In the genomic region with DNA sequence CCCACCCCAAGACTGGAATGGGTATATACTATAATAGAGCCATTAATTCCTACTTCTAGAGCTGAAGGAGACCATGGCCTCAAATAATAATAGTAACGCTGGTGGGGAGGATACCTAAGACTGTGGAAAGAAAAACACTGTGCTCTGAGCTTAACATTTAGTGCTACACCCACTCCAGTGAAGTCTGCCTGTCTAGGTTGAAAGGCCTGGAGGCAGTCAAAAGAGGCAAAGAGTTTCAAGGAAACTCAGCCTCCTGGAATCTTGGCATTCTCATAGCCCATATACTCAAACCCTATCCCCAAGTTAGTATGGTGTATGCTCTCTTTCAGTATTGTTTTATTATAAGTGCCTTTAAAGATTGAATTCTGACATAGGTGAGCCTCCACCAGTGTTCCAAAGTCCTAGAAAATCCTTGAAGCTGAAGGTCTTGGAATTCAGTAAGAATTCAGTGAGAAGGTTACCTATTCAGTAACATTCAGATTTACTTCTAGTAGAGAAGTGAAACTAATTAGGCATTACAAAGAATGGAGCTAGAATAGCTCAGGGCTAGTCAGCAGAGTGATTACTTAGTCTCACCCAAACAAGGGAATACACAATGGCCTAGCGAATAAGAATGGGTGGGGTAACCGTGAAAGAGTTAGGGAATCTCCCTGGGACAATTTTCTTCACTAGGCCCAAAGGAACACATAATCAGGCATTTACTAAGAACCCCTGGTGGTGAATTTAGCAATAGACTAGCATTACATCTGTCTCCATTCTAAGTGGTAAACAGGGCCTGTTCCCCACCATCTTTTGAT, we compare ENCODE assay signal across 32 mouse cellular contexts. TPM values are rescaled to one million over a fixed set of nuclear protein-coding genes. Genes with fewer than 3 reads are reported as not detected.
DNase-seq lines count a peak whose midpoint lies in the region; ATAC-seq and TF ChIP-seq lines count a peak whose summit lies in the region.
"Had no signal": no experiment of that assay in that cellular context is flagged by ENCODE, and none has a peak within 500 bp of the region (broad histone marks: within the 10 kb centered on the region; RNA-seq: fewer than 3 reads in every experiment).

No protein-coding gene starts in this region.

- peak overlapping the region; percentile 97 for H3K27ac ChIP-seq in ES-Bruce4 (ENCODE audit: insufficient read depth, low read length)
- H3K27ac ChIP-seq in ES-E14 (ENCODE audit: insufficient read depth, low read depth, low read length, poor library complexity, severe bottlenecking), result peak overlapping the region; percentile 87; the same call in 1 of the 2 replicates
- H3K27ac ChIP-seq in hindbrain, postnatal 0 days, result no peak overlapping the region
- H3K27ac ChIP-seq in hindbrain, embryonic 14.5 days, result no peak overlapping the region
- H3K27ac ChIP-seq: embryonic facial prominence, embryonic 13.5 days; embryonic facial prominence, embryonic 15.5 days; forebrain, embryonic 10.5 days; forebrain, embryonic 12.5 days had no signal

- H3K27me3 ChIP-seq in ES-Bruce4 (ENCODE audit: control insufficient read depth, insufficient read depth, low read length, poor library complexity, severe bottlenecking), result no peaks in the 10 kb centered on the region
- no peaks in the 10 kb centered on the region for H3K27me3 ChIP-seq in hindbrain, postnatal 0 days (ENCODE audit: insufficient read depth, low read length)
- H3K27me3 ChIP-seq in hindbrain, embryonic 14.5 days (ENCODE audit: control insufficient read depth, insufficient read depth, low read length), result no peaks in the 10 kb centered on the region
- H3K27me3 ChIP-seq: embryonic facial prominence, embryonic 13.5 days; embryonic facial prominence, embryonic 15.5 days; forebrain, embryonic 12.5 days; Patski had no signal

- 58% methylated on average over 3 of the region's 3 CpGs for WGBS in hindbrain, postnatal 0 days
- WGBS in hindbrain, embryonic 14.5 days, result 50% methylated on average over 3 of the region's 3 CpGs

- peak; percentile 67 for TF ChIP-seq EP300 in ES-Bruce4 (IDR thresholded peaks at IDR 0.05; ENCODE audit: insufficient read depth, low read depth, low read length)

- no peak for ATAC-seq in hindbrain, postnatal 0 days
- ATAC-seq in hindbrain, embryonic 14.5 days (ENCODE audit: low FRiP score), result no peak
- ATAC-seq: forebrain, embryonic 14.5 days; forebrain, embryonic 16.5 days; Patski had no signal

- H3K4me2 ChIP-seq in hindbrain, postnatal 0 days (ENCODE audit: low read depth, low read length), result no peak overlapping the region
- no peak overlapping the region for H3K4me2 ChIP-seq in hindbrain, embryonic 14.5 days (replicated peaks)
- H3K4me2 ChIP-seq: embryonic facial prominence, embryonic 13.5 days; embryonic facial prominence, embryonic 15.5 days; forebrain, embryonic 12.5 days had no signal

- H3K9ac ChIP-seq in ES-Bruce4 (ENCODE audit: low read depth, poor library complexity, severe bottlenecking) (no peak overlapping the region), ES-E14 (ENCODE audit: insufficient read depth, low read depth, low read length, poor library complexity, severe bottlenecking) (no peak overlapping the region)
- no peak overlapping the region for H3K9ac ChIP-seq in hindbrain, postnatal 0 days (replicated peaks; ENCODE audit: low read length)
- no peak overlapping the region for H3K9ac ChIP-seq in hindbrain, embryonic 14.5 days
- H3K9ac ChIP-seq: embryonic facial prominence, embryonic 13.5 days; embryonic facial prominence, embryonic 15.5 days; forebrain, embryonic 12.5 days had no signal

- no peak for TF ChIP-seq POLR2A in ES-Bruce4 (IDR thresholded peaks at IDR 0.05; ENCODE audit: insufficient read depth, low read length)

- in situ Hi-C loops in ES-E14 (cut with MboI; ENCODE audit: low sequenced_read_pairs in 2 of 2, unreplicated experiment in 2 of 2), result no loop called here

- H3K4me3 ChIP-seq in ES-Bruce4 (ENCODE audit: low read depth, low read length) (no peak overlapping the region), ES-E14 (ENCODE audit: insufficient read depth in 1 of 2, low read depth in 1 of 2, low read length in 2 of 2, poor library complexity in 1 of 2, severe bottlenecking in 1 of 2) (peak overlapping the region in 1 of 2 experiments; percentile 29; a peak in 1 of 4 replicates)
- no peak overlapping the region for H3K4me3 ChIP-seq in hindbrain, postnatal 0 days (ENCODE audit: low read length)
- no peak overlapping the region for H3K4me3 ChIP-seq in hindbrain, embryonic 14.5 days (replicated peaks; ENCODE audit: low read length)
- H3K4me3 ChIP-seq: embryonic facial prominence, embryonic 13.5 days; embryonic facial prominence, embryonic 15.5 days; erythroblast, embryonic 14.5 days; forebrain, embryonic 10.5 days; forebrain, embryonic 12.5 days had no signal

- TF ChIP-seq CTCF in ES-Bruce4 (IDR thresholded peaks at IDR 0.05; ENCODE audit: low read depth, low read length), result no peak
- TF ChIP-seq CTCF in hindbrain, postnatal 0 days (IDR thresholded peaks at IDR 0.05; ENCODE audit: low read depth), result no peak

- peaks cover 7% of the 10 kb centered on the region for H3K9me3 ChIP-seq in ES-Bruce4 (replicated peaks; ENCODE audit: control insufficient read depth, insufficient read depth, low read length, poor library complexity, severe bottlenecking)
- H3K9me3 ChIP-seq in ES-E14 (ENCODE audit: control insufficient read depth, insufficient read depth, low read depth, low read length), result no peaks in the 10 kb centered on the region
- H3K9me3 ChIP-seq in hindbrain, postnatal 0 days (ENCODE audit: low read length), result no peaks in the 10 kb centered on the region
- H3K9me3 ChIP-seq in hindbrain, embryonic 14.5 days (ENCODE audit: control insufficient read depth, low read length), result no peaks in the 10 kb centered on the region
- H3K9me3 ChIP-seq: embryonic facial prominence, embryonic 13.5 days; embryonic facial prominence, embryonic 15.5 days; forebrain, embryonic 10.5 days; forebrain, embryonic 12.5 days had no signal

- DNase-seq in ES-E14 (ENCODE audit: low read depth, low spot score) (peak; percentile 81), R1 (ENCODE audit: low read depth, low spot score) (peak; percentile 97), ZHBTc4 (ENCODE audit: low read depth, low spot score) (peak; percentile 95)
- DNase-seq in right cerebral cortex, adult 18-20 months, result no peak
- DNase-seq in hindbrain, postnatal 0 days (ENCODE audit: low spot score), result no peak
- no peak for DNase-seq in hindbrain, embryonic 14.5 days (ENCODE audit: low spot score)
- DNase-seq in kidney, adult 18-20 months, result no peak
- DNase-seq: adrenal gland, adult 2 months; adrenal gland, postnatal 10 days; adrenal gland, postnatal 25 days; cerebellum, adult 11 months; cerebellum, adult 18-20 months; cerebellum, adult 8-10 months; cerebellum, adult 9-11 months; cerebellum, postnatal 14 days; cerebellum, postnatal 36 days; embryo, embryonic 11 days had no signal

- H3K36me3 ChIP-seq in ES-Bruce4 (ENCODE audit: control insufficient read depth, insufficient read depth, low read length, poor library complexity, severe bottlenecking) (no peaks in the 10 kb centered on the region; the same call in 1 of the 2 replicates), ES-E14 (ENCODE audit: control insufficient read depth, insufficient read depth, low read length, poor library complexity, severe bottlenecking) (no peaks in the 10 kb centered on the region)
- no peaks in the 10 kb centered on the region for H3K36me3 ChIP-seq in hindbrain, postnatal 0 days (ENCODE audit: insufficient read depth, low read length)
- no peaks in the 10 kb centered on the region for H3K36me3 ChIP-seq in hindbrain, embryonic 14.5 days (replicated peaks; ENCODE audit: control insufficient read depth, insufficient read depth)
- H3K36me3 ChIP-seq: embryonic facial prominence, embryonic 13.5 days; embryonic facial prominence, embryonic 15.5 days; forebrain, embryonic 10.5 days; forebrain, embryonic 12.5 days had no signal

- H3K4me1 ChIP-seq in ES-Bruce4 (ENCODE audit: control insufficient read depth, insufficient read depth, low read length) (peaks cover 2% of the 10 kb centered on the region), ES-E14 (ENCODE audit: control insufficient read depth in 2 of 2, insufficient read depth in 2 of 2, low read length in 2 of 2, poor library complexity in 1 of 2) (peaks cover 2 to 17% of the 10 kb centered on the region in 2 experiments; a peak in 3 of 4 replicates)
- no peaks in the 10 kb centered on the region for H3K4me1 ChIP-seq in hindbrain, postnatal 0 days (ENCODE audit: insufficient read depth, low read length)
- H3K4me1 ChIP-seq in hindbrain, embryonic 14.5 days (replicated peaks; ENCODE audit: control insufficient read depth, insufficient read depth, low read length), result no peaks in the 10 kb centered on the region
- H3K4me1 ChIP-seq: embryonic facial prominence, embryonic 13.5 days; embryonic facial prominence, embryonic 15.5 days; forebrain, embryonic 10.5 days; forebrain, embryonic 12.5 days had no signal

TF ChIP-seq in ES-E14, 5 proteins besides CTCF, POLR2A, EP300 and RAD21:
- no peak for TF ChIP-seq ZNF384 (IDR thresholded peaks at IDR 0.05; ENCODE audit: low read depth, low read length)
- TF ChIP-seq CHD2 (IDR thresholded peaks at IDR 0.05; ENCODE audit: low read depth, low read length), result peak; percentile 61; the same call in 1 of the 2 replicates
- no peak for TF ChIP-seq MAFK (IDR thresholded peaks at IDR 0.05; ENCODE audit: insufficient read depth, low read depth, low read length)

RNA-seq across cellular contexts. Expression of gene Sgo2b, which starts 22.5 kb away (rescaled TPM):
- 1.4 and 1.5 TPM in 2 replicates for polyA plus RNA-seq in ES-Bruce4 (2011; ENCODE audit: insufficient read depth, insufficient read length, low read depth, missing spikeins)
- total RNA-seq in ES-E14 (2012; rRNA removed), result 2.5 and 3.4 TPM in 2 replicates
- total RNA-seq in hindbrain, postnatal 0 days (2014; rRNA removed), result 0.05 TPM in 1 of 2 replicates, not detected in the other
- 0.08 TPM in 2 replicates for polyA plus RNA-seq in hindbrain, postnatal 0 days (2015; fragmentation: Nextera tagmentation; extraction: Ambion mirVana)
- 0.08 TPM in 1 of 2 replicates, not detected in the other for polyA plus RNA-seq in hindbrain, embryonic 14.5 days (2014; fragmentation: Nextera tagmentation; extraction: Ambion mirVana)
- total RNA-seq: adrenal gland, adult 2 months; adrenal gland, postnatal 10 days; adrenal gland, postnatal 25 days; adrenal gland, postnatal 4 days; common myeloid progenitor, adult 5-6 weeks; MEL had no signal
- polyA plus RNA-seq: adrenal gland, adult 2 months; brain, embryonic 14.5 days; C2C12; embryonic facial prominence, embryonic 13.5 days; embryonic facial prominence, embryonic 15.5 days; erythroblast, embryonic 14.5 days; forebrain, embryonic 12.5 days; forebrain, embryonic 14.5 days; forebrain, embryonic 16.5 days; frontal cortex, adult 2 months; Patski had no signal

Comparison
In these comparisons a context has a peak if more than half of its experiments do, and no peak if none do; other contexts are left out.
1. H3K27ac ChIP-seq: peak in ES-Bruce4 (single experiment) and ES-E14 (single experiment); none in hindbrain, postnatal 0 days (single experiment) and hindbrain, embryonic 14.5 days (single experiment).
2. DNase-seq: peak in ES-E14 (single experiment), R1 (single experiment) and ZHBTc4 (single experiment); none in right cerebral cortex, adult 18-20 months (single experiment), hindbrain, postnatal 0 days (single experiment), hindbrain, embryonic 14.5 days (single experiment) and kidney, adult 18-20 months (single experiment).